Mouse (Mus musculus): ENCODE results near the gene Cyp26b1.

DNA sequence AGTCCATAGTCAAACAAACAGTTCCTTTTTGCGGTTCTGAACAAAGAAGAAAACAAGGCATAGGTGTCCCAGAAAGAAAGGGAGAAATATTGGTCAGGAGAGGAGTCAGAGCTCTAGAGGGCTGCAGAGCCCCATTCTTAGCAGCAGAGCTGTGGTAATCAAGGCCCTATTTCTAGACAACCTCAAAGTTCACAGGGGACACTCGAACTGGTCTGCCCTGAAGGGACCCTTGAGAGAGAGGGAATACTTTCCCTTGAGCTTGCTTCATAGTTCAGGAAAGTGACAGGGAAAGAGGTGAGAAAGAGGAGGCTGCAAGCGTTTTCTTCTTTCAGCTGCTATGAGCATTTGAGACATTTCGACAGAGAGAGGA is 47.3 kb upstream of the Cyp26b1 start:
- TF ChIP-seq CTCF (IDR thresholded peaks at IDR 0.05; ENCODE audit: insufficient read depth, low read length) (no peak), POLR2A (IDR thresholded peaks at IDR 0.05; ENCODE audit: borderline replicate concordance, extremely low read depth, low read depth, low read length) (no peak)

Measured in lung, adult 2 months (tissue).